Mouse (Mus musculus): ENCODE data around the gene Erich6b.

GRCm38 (mm10) chr14:75646968-75647829, 5.1 kb downstream of the Erich6b start:
- TF ChIP-seq USF2 (conservative IDR thresholded peaks at IDR 0.05; ENCODE audit: low read depth, low read length) (no peak), POLR2A (IDR thresholded peaks at IDR 0.05; ENCODE audit: low read depth, low read length) (no peak)
